Mouse (Mus musculus) kidney, embryonic 15.5 days (tissue): ENCODE measurements around the gene Eogt. TPM values are rescaled to one million over a fixed set of nuclear protein-coding genes. Genes with fewer than 3 reads are reported as not detected.

Experiments
- ATAC-seq: fragments of 200-750 bp; cut with Nextera tagmentation; replicated peaks from 2 replicates; pipeline ENCODE4 v1.8.0; 2017; ENCODE audit warnings: moderate TSS enrichment; ENCODE audit not compliant: low FRiP score
- H3K27ac ChIP-seq: fragments of 300-500 bp; sonication (generic); 2 replicates; pipeline ENCODE4 v1.5.1; 2015; ENCODE audit warnings: mild to moderate bottlenecking, inconsistent platforms
- H3K27me3 ChIP-seq: fragments of 300-500 bp; sonication (generic); 2 replicates; pipeline ENCODE4 v1.6.1; 2015; ENCODE audit warnings: inconsistent platforms
- H3K36me3 ChIP-seq: fragments of 300-500 bp; sonication (generic); 2 replicates; pipeline ENCODE4 v1.6.1; 2015; ENCODE audit warnings: inconsistent platforms
- H3K4me1 ChIP-seq: fragments of 300-500 bp; sonication (generic); 2 replicates; pipeline ENCODE4 v1.6.1; 2015; ENCODE audit warnings: inconsistent platforms
- H3K4me2 ChIP-seq: fragments of 300-500 bp; sonication (generic); 2 replicates; pipeline ENCODE4 v1.6.1; 2015; ENCODE audit warnings: moderate library complexity, mild to moderate bottlenecking, inconsistent platforms
- H3K4me3 ChIP-seq: fragments of 300-500 bp; sonication (generic); replicated peaks from 2 replicates; pipeline ENCODE4 v1.5.1; 2015; ENCODE audit warnings: mild to moderate bottlenecking, inconsistent platforms
- H3K9ac ChIP-seq: fragments of 300-500 bp; sonication (generic); 2 replicates; pipeline ENCODE4 v1.6.1; 2015; ENCODE audit warnings: mild to moderate bottlenecking, inconsistent platforms
- H3K9me3 ChIP-seq: fragments of 300-500 bp; sonication (generic); replicated peaks from 2 replicates; pipeline ENCODE4 v1.6.1; 2016; ENCODE audit warnings: inconsistent platforms
- WGBS: fragments of 180-500 bp; shearing (Covaris S2); methylation state at CpG from one replicate; pipeline ENCODE4 v1.1.7; 2015; ENCODE audit warnings: mixed read lengths; 5-methylcytosine and 5-hydroxymethylcytosine counted together
- polyA plus RNA-seq: library from polyadenylated mRNA; unstranded; fragments of >200 nt; fragmentation: Nextera tagmentation; extraction: Ambion mirVana; gene quantifications from 2 replicates; pipeline ENCODE4 v1.2.1, GENCODE M21; 2015

Gene Eogt
- polyA plus RNA-seq, 1 experiment from 2014 or later = 20.1 TPM

GRCm38 (mm10) chr6:97132707-97133303, 16.2 kb downstream of the Eogt start:
- Histone ChIP-seq H3K9me3 (no peaks in the 10 kb centered on the region), H3K4me2 (no peak overlapping the region), H3K27ac (no peak overlapping the region), H3K36me3 (peaks cover 28% of the 10 kb centered on the region; the same call in 1 of the 2 replicates), H3K4me1 (peaks cover 10% of the 10 kb centered on the region; the same call in 1 of the 2 replicates), H3K4me3 (no peak overlapping the region), H3K27me3 (no peaks in the 10 kb centered on the region), H3K9ac (no peak overlapping the region)
- WGBS = 58% methylated on average over 5 of the region's 5 CpGs
- ATAC-seq = no peak

DNA sequence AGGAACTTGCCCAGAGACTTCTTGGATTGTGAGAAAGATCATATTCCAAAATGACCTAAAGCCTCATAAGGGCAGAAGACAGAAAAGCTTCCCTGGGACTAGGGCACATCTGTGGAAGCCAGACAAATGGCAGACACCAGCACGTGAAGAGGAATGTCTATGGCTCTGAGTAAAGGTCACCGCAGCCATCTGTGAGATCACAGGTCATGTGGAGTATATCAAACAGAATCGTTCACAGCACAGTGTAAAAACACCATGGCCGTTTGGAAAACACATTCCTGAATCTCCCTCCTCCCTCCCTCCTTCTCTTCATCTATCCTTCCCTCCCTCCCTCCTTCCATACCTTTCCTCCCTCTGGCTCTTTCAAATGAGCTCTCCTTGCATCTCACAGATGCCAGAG, 17.2 kb downstream of the Eogt start:
- 8% methylated on average over 4 of the region's 4 CpGs for WGBS
- H3K27me3 ChIP-seq = no peaks in the 10 kb centered on the region
- no peak overlapping the region for H3K4me3 ChIP-seq
- H3K9me3 ChIP-seq = no peaks in the 10 kb centered on the region
- H3K4me1 ChIP-seq = peaks cover 10% of the 10 kb centered on the region; the same call in 1 of the 2 replicates
- H3K27ac ChIP-seq = no peak overlapping the region
- ATAC-seq = no peak
- no peak overlapping the region for H3K4me2 ChIP-seq
- no peak overlapping the region for H3K9ac ChIP-seq
- peaks cover 28% of the 10 kb centered on the region; the same call in 1 of the 2 replicates for H3K36me3 ChIP-seq

DNA sequence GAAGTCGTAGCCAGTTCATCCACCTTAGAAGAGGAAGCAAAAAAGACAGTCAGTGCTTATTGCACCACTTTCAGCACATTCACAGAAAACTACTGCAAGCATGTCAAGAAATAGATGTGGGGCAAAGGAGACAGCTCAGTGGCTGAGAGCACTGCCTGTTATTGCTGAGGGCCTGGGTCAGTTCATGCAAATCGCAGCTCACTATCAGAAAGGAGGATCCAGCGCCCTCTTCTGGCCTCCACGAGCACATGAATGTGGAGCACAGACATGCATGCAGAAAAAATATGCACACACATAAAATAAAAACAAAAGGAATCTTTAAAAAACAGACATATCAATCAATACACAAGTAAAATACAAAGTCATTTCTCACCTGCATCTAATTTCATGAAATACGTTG, 18.0 kb downstream of the Eogt start:
- 76% methylated on average over 5 of the region's 5 CpGs for WGBS
- H3K4me3 ChIP-seq = no peak overlapping the region
- no peak overlapping the region for H3K9ac ChIP-seq
- peaks cover 28% of the 10 kb centered on the region; the same call in 1 of the 2 replicates for H3K36me3 ChIP-seq
- H3K27ac ChIP-seq = no peak overlapping the region
- no peaks in the 10 kb centered on the region for H3K9me3 ChIP-seq
- peaks cover 10% of the 10 kb centered on the region; the same call in 1 of the 2 replicates for H3K4me1 ChIP-seq
- H3K27me3 ChIP-seq = no peaks in the 10 kb centered on the region
- ATAC-seq = no peak
- H3K4me2 ChIP-seq = no peak overlapping the region

- ATAC-seq = no peak
- H3K4me2 ChIP-seq = no peak overlapping the region
- H3K27me3 ChIP-seq = no peaks in the 10 kb centered on the region
- H3K4me3 ChIP-seq = no peak overlapping the region
- peaks cover 10% of the 10 kb centered on the region; the same call in 1 of the 2 replicates for H3K36me3 ChIP-seq
- no peaks in the 10 kb centered on the region for H3K4me1 ChIP-seq
- H3K27ac ChIP-seq = peak overlapping the region; percentile 64; the same call in 1 of the 2 replicates
- 56% methylated on average over 10 of the region's 10 CpGs for WGBS
- no peak overlapping the region for H3K9ac ChIP-seq
- no peaks in the 10 kb centered on the region for H3K9me3 ChIP-seq
Observed at GRCm38 (mm10) chr6:97124336-97125010, 24.5 kb downstream of the Eogt start.

DNA sequence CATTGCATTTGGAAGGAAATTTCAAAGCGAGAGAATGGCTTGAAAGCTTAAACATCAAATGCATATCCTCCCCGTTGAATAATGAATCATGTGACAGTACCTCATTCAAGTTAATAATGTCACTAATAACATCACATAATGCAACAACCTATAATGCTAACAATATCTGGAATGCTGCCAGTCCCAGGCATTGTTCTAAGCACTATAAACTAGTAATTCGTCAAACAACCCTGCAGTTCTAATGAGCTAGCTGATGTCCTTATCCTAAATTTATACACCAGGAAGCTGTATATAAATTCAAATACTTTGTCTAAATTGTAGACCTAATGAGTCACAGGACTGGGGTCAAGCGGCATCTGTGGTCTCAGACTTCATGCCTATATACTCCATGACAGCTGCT, 28.1 kb downstream of the Eogt start:
- H3K36me3 ChIP-seq = peaks cover 32% of the 10 kb centered on the region
- H3K27ac ChIP-seq = no peak overlapping the region
- no peaks in the 10 kb centered on the region for H3K4me1 ChIP-seq
- 72% methylated on average over 4 of the region's 4 CpGs for WGBS
- no peak overlapping the region for H3K4me3 ChIP-seq
- H3K27me3 ChIP-seq = no peaks in the 10 kb centered on the region
- H3K4me2 ChIP-seq = no peak overlapping the region
- no peak overlapping the region for H3K9ac ChIP-seq
- H3K9me3 ChIP-seq = no peaks in the 10 kb centered on the region
- ATAC-seq = no peak

DNA sequence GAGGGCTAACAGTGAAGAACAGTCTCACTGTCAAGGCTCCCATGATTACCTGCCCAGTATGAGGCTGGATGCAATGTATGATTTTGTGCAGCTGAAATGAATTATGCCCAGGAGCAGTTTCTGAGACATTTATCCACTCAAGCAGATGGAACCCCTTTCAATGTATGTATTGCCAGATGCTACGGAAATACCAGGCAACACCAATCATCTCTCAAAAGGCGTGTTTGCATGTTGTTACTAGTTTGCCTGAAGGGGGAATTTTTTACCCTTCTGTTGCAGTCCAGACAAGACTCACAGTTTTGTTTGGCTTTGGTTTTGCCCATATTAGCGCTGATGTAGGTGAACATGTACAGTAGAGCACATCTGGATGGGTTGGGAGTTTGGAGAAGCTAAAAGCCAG, 30.7 kb downstream of the Eogt start:
- H3K27me3 ChIP-seq = no peaks in the 10 kb centered on the region
- no peaks in the 10 kb centered on the region for H3K4me1 ChIP-seq
- no peak overlapping the region for H3K27ac ChIP-seq
- H3K4me2 ChIP-seq = no peak overlapping the region
- H3K9me3 ChIP-seq = no peaks in the 10 kb centered on the region
- ATAC-seq = no peak
- H3K9ac ChIP-seq = no peak overlapping the region
- peaks cover 49% of the 10 kb centered on the region for H3K36me3 ChIP-seq
- 82% methylated on average over 3 of the region's 3 CpGs for WGBS
- no peak overlapping the region for H3K4me3 ChIP-seq

- no peak overlapping the region for H3K4me3 ChIP-seq
- H3K27me3 ChIP-seq = no peaks in the 10 kb centered on the region
- peaks cover 63% of the 10 kb centered on the region for H3K36me3 ChIP-seq
- no peaks in the 10 kb centered on the region for H3K4me1 ChIP-seq
- H3K9me3 ChIP-seq = no peaks in the 10 kb centered on the region
- no peak overlapping the region for H3K4me2 ChIP-seq
- no peak overlapping the region for H3K27ac ChIP-seq
- ATAC-seq = no peak
- H3K9ac ChIP-seq = no peak overlapping the region
- WGBS = 87% methylated on average over 5 of the region's 5 CpGs
Observed at GRCm38 (mm10) chr6:97116896-97117295, 32.1 kb downstream of the Eogt start.

GRCm38 (mm10) chr6:97114821-97115220, 34.2 kb downstream of the Eogt start:
- 56% methylated on average over 3 of the region's 3 CpGs for WGBS
- H3K9me3 ChIP-seq = no peaks in the 10 kb centered on the region
- no peaks in the 10 kb centered on the region for H3K27me3 ChIP-seq
- no peaks in the 10 kb centered on the region for H3K4me1 ChIP-seq
- no peak for ATAC-seq
- H3K9ac ChIP-seq = no peak overlapping the region
- H3K36me3 ChIP-seq = peaks cover 64% of the 10 kb centered on the region
- no peak overlapping the region for H3K4me2 ChIP-seq
- no peak overlapping the region for H3K27ac ChIP-seq
- no peak overlapping the region for H3K4me3 ChIP-seq

DNA sequence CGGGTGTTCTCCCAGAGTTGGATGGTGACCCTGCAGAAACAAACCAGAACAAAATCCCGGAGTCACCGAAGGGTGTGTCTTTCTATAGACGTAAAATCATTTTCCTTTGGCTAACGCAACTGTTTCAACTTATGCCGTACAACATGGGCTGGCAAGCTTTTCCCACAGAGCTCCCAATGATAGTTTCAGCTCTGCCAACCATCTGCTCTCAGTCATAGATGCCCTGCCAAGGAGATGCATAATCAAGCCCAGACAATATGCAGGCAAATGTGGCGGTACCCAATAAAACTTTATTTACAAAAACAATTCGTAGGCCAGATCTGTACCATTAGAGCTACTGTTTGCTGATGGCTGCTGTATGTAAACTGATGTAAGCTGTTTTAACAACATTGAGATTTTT, 36.8 kb downstream of the Eogt start:
- no peak overlapping the region for H3K27ac ChIP-seq
- H3K9me3 ChIP-seq = no peaks in the 10 kb centered on the region
- H3K4me1 ChIP-seq = no peaks in the 10 kb centered on the region
- no peak overlapping the region for H3K4me3 ChIP-seq
- H3K9ac ChIP-seq = no peak overlapping the region
- ATAC-seq = no peak
- no peaks in the 10 kb centered on the region for H3K27me3 ChIP-seq
- no peak overlapping the region for H3K4me2 ChIP-seq
- WGBS = 94% methylated on average over 8 of the region's 8 CpGs
- peaks cover 51% of the 10 kb centered on the region for H3K36me3 ChIP-seq

DNA sequence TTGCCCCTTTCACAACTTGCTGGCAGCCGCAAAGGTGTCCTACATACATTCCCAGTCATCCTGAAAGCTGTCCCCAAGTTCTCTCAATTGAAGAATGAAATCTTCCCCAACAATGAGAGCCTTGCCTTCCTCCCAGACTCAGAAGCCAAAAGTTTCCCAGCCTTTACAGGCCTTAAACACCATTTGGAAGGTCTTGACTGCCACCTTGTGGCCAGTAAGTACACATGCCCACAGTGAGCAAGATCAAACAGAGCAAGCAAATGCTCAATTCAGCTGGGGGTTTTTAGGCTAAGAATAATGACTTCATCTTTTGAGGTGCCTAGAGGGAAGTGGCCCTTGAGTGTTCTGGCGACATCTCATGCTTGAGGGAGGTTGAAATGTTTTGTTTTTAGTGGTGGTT, 42.2 kb downstream of the Eogt start:
- no peak overlapping the region for H3K9ac ChIP-seq
- no peak overlapping the region for H3K4me2 ChIP-seq
- WGBS = 14% methylated on average over 2 of the region's 2 CpGs
- ATAC-seq = peak; percentile 77
- H3K36me3 ChIP-seq = peaks cover 4% of the 10 kb centered on the region
- 0 out of 2 replicates have a peak, but pooled peaks cover 15% of the 10 kb centered on the region for H3K27me3 ChIP-seq
- peaks cover 7% of the 10 kb centered on the region for H3K4me1 ChIP-seq
- H3K4me3 ChIP-seq = no peak overlapping the region
- H3K27ac ChIP-seq = no peak overlapping the region
- no peaks in the 10 kb centered on the region for H3K9me3 ChIP-seq

DNA sequence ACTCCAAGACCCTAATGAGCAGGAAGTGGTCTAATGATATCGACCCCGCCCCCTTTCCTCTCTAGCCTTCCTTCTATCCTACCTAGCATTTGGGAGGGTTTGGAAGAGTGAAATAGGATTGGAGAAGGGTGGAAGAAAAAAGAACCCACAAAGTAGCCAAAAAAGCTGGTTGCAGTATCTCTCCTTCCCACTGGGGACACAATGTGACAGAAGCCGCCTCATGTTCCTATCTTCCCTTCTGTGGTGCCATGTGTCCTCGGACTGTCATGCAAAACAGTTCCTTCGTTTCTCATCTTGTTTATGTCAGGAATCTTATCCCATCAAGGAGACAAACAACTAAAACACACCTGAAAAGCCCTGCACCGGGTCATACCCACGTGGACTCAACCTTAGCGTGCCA, 42.9 kb downstream of the Eogt start:
- Histone ChIP-seq H3K4me2 (no peak overlapping the region), H3K27ac (no peak overlapping the region), H3K27me3 (peaks cover 19% of the 10 kb centered on the region; the same call in 1 of the 2 replicates), H3K36me3 (no peaks in the 10 kb centered on the region), H3K9me3 (no peaks in the 10 kb centered on the region), H3K4me1 (peaks cover 14% of the 10 kb centered on the region), H3K4me3 (no peak overlapping the region), H3K9ac (no peak overlapping the region)
- no peak for ATAC-seq
- WGBS = 80% methylated on average over 8 of the region's 8 CpGs

- peak; percentile 79 for ATAC-seq
- Histone ChIP-seq H3K36me3 (no peaks in the 10 kb centered on the region), H3K4me1 (peaks cover 14% of the 10 kb centered on the region)
Observed at GRCm38 (mm10) chr6:97104264-97104852, 44.6 kb downstream of the Eogt start.

More at GRCm38 (mm10) chr6:97104264-97104852, 44.6 kb downstream of the Eogt start:
- H3K9me3 ChIP-seq = no peaks in the 10 kb centered on the region
- H3K9ac ChIP-seq = no peak overlapping the region
- WGBS = 70% methylated on average over 7 of the region's 7 CpGs
- no peak overlapping the region for H3K4me2 ChIP-seq
- H3K27me3 ChIP-seq = peaks cover 19% of the 10 kb centered on the region; the same call in 1 of the 2 replicates
- H3K4me3 ChIP-seq = no peak overlapping the region
- H3K27ac ChIP-seq = no peak overlapping the region
